Mouse (Mus musculus) forebrain, embryonic 14.5 days (tissue): ENCODE results near the gene Col24a1. TPM values are rescaled to one million over a fixed set of nuclear protein-coding genes. Genes with fewer than 3 reads are reported as not detected.
A peak's percentile ranks its signal among the peaks of the same experiment; 100 is the strongest.

Experiments
- ATAC-seq: fragments of 200-750 bp; cut with Nextera tagmentation; 2 replicates; pipeline ENCODE4 v1.8.0; 2017; ENCODE audit warnings: mild to moderate bottlenecking, moderate library complexity
- DNase-seq: peaks from one replicate; pipeline ENCODE4 v3.0.0-alpha.2; 2015; ENCODE audit warnings: low spot score
- H3K27ac ChIP-seq: fragments of 300-500 bp; sonication (generic); 2 replicates; pipeline ENCODE4 v1.5.1; 2014; ENCODE audit warnings: low read depth, mild to moderate bottlenecking, control low read depth, low read length, moderate library complexity
- H3K27me3 ChIP-seq: fragments of 300-500 bp; sonication (generic); replicated peaks from 2 replicates; pipeline ENCODE4 v1.6.1; 2014; ENCODE audit warnings: low read length, control low read depth, mixed read lengths; ENCODE audit not compliant: control insufficient read depth, insufficient read depth
- H3K36me3 ChIP-seq: fragments of 300-500 bp; sonication (generic); 2 replicates; pipeline ENCODE4 v1.6.1; 2014; ENCODE audit warnings: low read length, control low read depth; ENCODE audit not compliant: control insufficient read depth, insufficient read depth
- H3K4me1 ChIP-seq: fragments of 300-500 bp; sonication (generic); 2 replicates; pipeline ENCODE4 v1.6.1; 2014; ENCODE audit warnings: antibody characterized with exemption, low read length, control low read depth; ENCODE audit not compliant: control insufficient read depth, insufficient read depth
- H3K4me2 ChIP-seq: fragments of 300-500 bp; sonication (generic); 2 replicates; pipeline ENCODE4 v1.6.1; 2014; ENCODE audit warnings: mild to moderate bottlenecking, control low read depth, low read length
- H3K4me3 ChIP-seq: fragments of 300-500 bp; sonication (generic); 2 replicates; pipeline ENCODE4 v1.5.1; 2014; ENCODE audit warnings: low read depth, low read length, control low read depth
- H3K9ac ChIP-seq: fragments of 300-500 bp; sonication (generic); 2 replicates; pipeline ENCODE4 v1.6.1; 2014; ENCODE audit warnings: mild to moderate bottlenecking, low read length, control low read depth, moderate library complexity
- H3K9me3 ChIP-seq: fragments of 300-500 bp; sonication (generic); replicated peaks from 2 replicates; pipeline ENCODE4 v1.6.1; 2016; ENCODE audit warnings: low read length, control low read depth, mixed read lengths; ENCODE audit not compliant: control insufficient read depth
- WGBS: fragments of 180-500 bp; shearing (Covaris S2); extraction: QIAGEN DNeasy Blood & Tissue Kit; methylation state at CpG from one replicate; pipeline ENCODE4 v1.1.7; 2014; 5-methylcytosine and 5-hydroxymethylcytosine counted together
- polyA plus RNA-seq: library from polyadenylated mRNA; unstranded; fragments of >200 nt; fragmentation: Nextera tagmentation; extraction: Ambion mirVana; gene quantifications from 2 replicates; pipeline ENCODE4 v1.2.1, GENCODE M21; 2014

Gene Col24a1
- 0.18 and 0.20 TPM in 2 replicates for polyA plus RNA-seq

- 0% methylated on average over 22 of the region's 22 CpGs for WGBS
- peak within 1 kb of the TSS; percentile 21 for H3K4me3 ChIP-seq
- peak; percentile 39 for DNase-seq
- H3K4me2 ChIP-seq: peak within 1 kb of the TSS; percentile 59
- no peaks in the 10 kb centered on the region for H3K9me3 ChIP-seq
- H3K27me3 ChIP-seq: no peaks in the 10 kb centered on the region; the same call in 1 of the 2 replicates
- peak within 1 kb of the TSS; percentile 52 for H3K9ac ChIP-seq
- no peaks in the 10 kb centered on the region for H3K36me3 ChIP-seq
- ATAC-seq: peak; percentile 70
- peaks cover 7% of the 10 kb centered on the region for H3K4me1 ChIP-seq
- H3K27ac ChIP-seq: no peak within 1 kb of the TSS
Observed at GRCm38 (mm10) chr3:145292337-145293134, at the start of gene Col24a1. TSS of gene Col24a1 (plus strand) at chr3:145292472.

- ATAC-seq (no peak), DNase-seq (no peak)
- 91% methylated on average over 2 of the region's 2 CpGs for WGBS
- H3K4me2 ChIP-seq: no peak overlapping the region
- no peak overlapping the region for H3K27ac ChIP-seq
- no peaks in the 10 kb centered on the region for H3K36me3 ChIP-seq
- H3K4me1 ChIP-seq: no peaks in the 10 kb centered on the region
- no peaks in the 10 kb centered on the region for H3K27me3 ChIP-seq
- no peak overlapping the region for H3K9ac ChIP-seq
- H3K4me3 ChIP-seq: no peak overlapping the region
- H3K9me3 ChIP-seq: no peaks in the 10 kb centered on the region
Observed at GRCm38 (mm10) chr3:145248040-145248439, 44.2 kb upstream of the Col24a1 start.

GRCm38 (mm10) chr3:145253066-145253465 is 39.2 kb upstream of the Col24a1 start:
- Histone ChIP-seq H3K27ac (no peak overlapping the region), H3K27me3 (no peaks in the 10 kb centered on the region), H3K36me3 (no peaks in the 10 kb centered on the region), H3K4me1 (no peaks in the 10 kb centered on the region), H3K9ac (no peak overlapping the region), H3K4me2 (no peak overlapping the region), H3K9me3 (no peaks in the 10 kb centered on the region), H3K4me3 (no peak overlapping the region)
- ATAC-seq: no peak
- WGBS: 90% methylated on average over 5 of the region's 5 CpGs
- no peak for DNase-seq

DNA sequence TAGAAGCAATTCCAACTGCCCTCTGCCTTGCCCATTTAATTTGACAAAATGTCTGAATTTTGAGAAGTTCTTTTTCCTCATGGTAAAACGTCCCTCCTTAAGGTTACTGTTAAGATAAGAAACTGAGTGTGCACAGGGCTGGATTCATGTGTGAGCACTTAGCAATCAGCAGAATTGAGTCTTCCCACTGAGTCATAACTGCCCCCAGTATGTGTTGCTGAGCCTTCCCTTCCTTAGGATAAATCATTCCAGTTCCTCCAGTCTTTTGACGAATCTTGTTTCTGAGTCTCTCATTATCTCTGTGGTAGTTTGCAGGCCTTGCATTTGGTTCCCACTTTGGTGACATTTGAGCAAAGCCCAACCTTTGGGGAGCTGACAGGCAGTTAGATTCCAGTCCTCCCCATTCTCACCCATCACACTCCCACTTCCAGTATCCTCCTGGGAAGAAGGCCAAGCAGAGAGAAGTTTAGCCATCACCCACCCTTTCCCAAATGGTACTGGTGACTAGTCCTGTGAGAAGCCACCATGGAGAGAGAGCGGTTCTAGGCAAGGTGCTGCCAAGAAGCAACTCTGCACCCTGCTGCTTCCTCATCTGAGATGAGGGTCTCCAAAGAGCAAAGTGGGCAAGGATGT is 37.4 kb upstream of the Col24a1 start:
- 89% methylated on average over 3 of the region's 3 CpGs for WGBS
- no peak for ATAC-seq
- H3K9me3 ChIP-seq: no peaks in the 10 kb centered on the region

GRCm38 (mm10) chr3:145256647-145257046 is 35.6 kb upstream of the Col24a1 start:
- ATAC-seq (no peak), DNase-seq (no peak)
- Histone ChIP-seq H3K9me3 (no peaks in the 10 kb centered on the region), H3K36me3 (no peaks in the 10 kb centered on the region), H3K4me2 (no peak overlapping the region), H3K4me3 (no peak overlapping the region), H3K27ac (no peak overlapping the region), H3K4me1 (no peaks in the 10 kb centered on the region), H3K27me3 (no peaks in the 10 kb centered on the region), H3K9ac (no peak overlapping the region)
- WGBS: 90% methylated on average over 7 of the region's 7 CpGs

More for the DNA sequence above, 37.4 kb upstream of the Col24a1 start:
- Histone ChIP-seq H3K4me2 (no peak overlapping the region), H3K9ac (no peak overlapping the region), H3K27me3 (no peaks in the 10 kb centered on the region), H3K36me3 (no peaks in the 10 kb centered on the region), H3K4me3 (no peak overlapping the region), H3K4me1 (no peaks in the 10 kb centered on the region), H3K27ac (no peak overlapping the region)
- no peak for DNase-seq

DNA sequence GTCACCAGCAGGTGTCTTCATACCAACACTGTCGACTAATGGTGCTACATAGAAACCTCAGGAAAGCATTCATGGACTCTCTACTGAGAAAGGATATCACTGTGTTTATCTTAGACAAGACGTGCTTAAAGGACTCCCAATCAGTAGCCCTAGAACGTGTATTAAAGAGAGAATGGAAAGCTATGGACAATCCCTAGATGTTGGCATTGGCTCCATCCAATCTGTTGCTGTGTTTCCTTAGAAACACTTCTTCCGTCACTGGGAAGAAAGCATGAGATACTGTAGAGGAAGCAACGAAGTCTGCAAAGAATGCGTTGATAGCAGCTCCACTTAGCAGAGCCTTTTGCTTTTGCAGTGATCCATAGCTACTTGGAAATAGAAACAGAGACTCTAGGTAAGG is 32.6 kb upstream of the Col24a1 start:
- no peaks in the 10 kb centered on the region for H3K9me3 ChIP-seq
- H3K27me3 ChIP-seq: no peaks in the 10 kb centered on the region
- no peak overlapping the region for H3K4me2 ChIP-seq
- ATAC-seq: no peak
- no peaks in the 10 kb centered on the region for H3K4me1 ChIP-seq
- no peak overlapping the region for H3K9ac ChIP-seq
- DNase-seq: no peak
- WGBS: 88% methylated on average over 6 of the region's 6 CpGs
- H3K36me3 ChIP-seq: no peaks in the 10 kb centered on the region
- H3K4me3 ChIP-seq: no peak overlapping the region
- no peak overlapping the region for H3K27ac ChIP-seq

GRCm38 (mm10) chr3:145263131-145263530 is 29.1 kb upstream of the Col24a1 start:
- Histone ChIP-seq H3K27ac (no peak overlapping the region), H3K4me2 (no peak overlapping the region), H3K4me3 (no peak overlapping the region), H3K27me3 (no peaks in the 10 kb centered on the region), H3K36me3 (no peaks in the 10 kb centered on the region), H3K9me3 (no peaks in the 10 kb centered on the region), H3K4me1 (no peaks in the 10 kb centered on the region), H3K9ac (no peak overlapping the region)
- ATAC-seq: no peak
- DNase-seq: no peak
- WGBS: 80% methylated on average over 4 of the region's 4 CpGs

- ATAC-seq: no peak
- WGBS: 88% methylated on average over 7 of the region's 7 CpGs
- Histone ChIP-seq H3K36me3 (no peaks in the 10 kb centered on the region), H3K9ac (no peak overlapping the region), H3K4me2 (no peak overlapping the region), H3K4me1 (no peaks in the 10 kb centered on the region), H3K27me3 (no peaks in the 10 kb centered on the region), H3K27ac (no peak overlapping the region), H3K9me3 (no peaks in the 10 kb centered on the region), H3K4me3 (no peak overlapping the region)
- no peak for DNase-seq
Observed at GRCm38 (mm10) chr3:145268066-145268465, 24.2 kb upstream of the Col24a1 start.

DNA sequence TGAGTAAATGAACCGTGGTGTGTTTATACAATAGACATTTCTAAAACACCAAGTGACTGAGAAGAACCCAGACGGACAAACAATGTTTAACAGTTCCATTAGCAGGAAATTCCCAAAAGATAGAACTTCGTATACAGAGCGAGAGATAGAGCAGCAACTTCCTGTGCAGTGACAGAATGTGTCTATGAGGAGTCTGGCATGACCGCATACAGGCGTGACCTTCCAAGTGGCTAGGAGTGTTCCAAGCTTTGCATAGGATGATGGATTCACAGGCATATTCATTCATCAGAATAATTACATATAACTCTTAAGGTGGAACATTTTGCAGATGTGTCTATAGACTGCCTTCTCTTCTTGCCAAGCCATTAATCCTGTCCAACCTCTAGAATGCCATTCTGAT is 18.1 kb upstream of the Col24a1 start:
- no peak for DNase-seq
- Histone ChIP-seq H3K9me3 (no peaks in the 10 kb centered on the region), H3K9ac (no peak overlapping the region), H3K27me3 (no peaks in the 10 kb centered on the region), H3K27ac (no peak overlapping the region), H3K4me1 (no peaks in the 10 kb centered on the region), H3K4me3 (no peak overlapping the region), H3K4me2 (no peak overlapping the region), H3K36me3 (no peaks in the 10 kb centered on the region)
- no peak for ATAC-seq
- 91% methylated on average over 6 of the region's 6 CpGs for WGBS
